In the genomic region with DNA sequence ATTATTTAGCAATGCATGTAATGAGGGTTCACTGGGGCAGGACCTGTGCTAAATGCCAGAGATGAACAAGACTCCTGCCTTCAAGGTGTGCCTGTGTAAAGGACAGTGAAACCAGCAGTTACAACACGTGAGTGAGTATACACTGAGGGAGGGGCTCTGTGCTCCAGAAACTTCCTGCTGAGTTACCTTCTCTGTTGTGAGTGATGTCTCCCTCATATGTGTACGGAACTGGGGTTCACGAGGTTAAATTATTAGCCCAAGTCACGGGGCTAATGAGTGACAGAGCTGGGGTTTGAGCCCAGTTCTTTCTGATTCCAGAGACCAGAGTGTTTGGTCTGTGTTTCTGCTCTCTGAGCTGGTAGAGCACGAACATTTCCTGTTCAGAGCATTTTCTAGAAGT, we compare ENCODE assay signal across 10 mouse cellular contexts.
DNase-seq lines count a peak whose midpoint lies in the region; ATAC-seq and TF ChIP-seq lines count a peak whose summit lies in the region.
"Had no signal": no experiment of that assay in that cellular context is flagged by ENCODE, and none has a peak within 500 bp of the region (broad histone marks: within the 10 kb centered on the region; RNA-seq: fewer than 3 reads in every experiment).

No protein-coding gene starts in this region.

- peaks cover 41% of the 10 kb centered on the region for H3K4me1 ChIP-seq in heart, embryonic 13.5 days
- peaks cover 18% of the 10 kb centered on the region for H3K4me1 ChIP-seq in intestine, postnatal 0 days (replicated peaks; ENCODE audit: control insufficient read depth, insufficient read depth, low read length)

- DNase-seq in heart, adult 8-10 months (ENCODE audit: low spot score): no peak
- DNase-seq in CD4-positive, CD25-positive, alpha-beta regulatory T cell, adult 2 months (ENCODE audit: low read depth, low spot score): peak; percentile 65
- DNase-seq in naive thymus-derived CD4-positive, alpha-beta T cell, adult 2 months (ENCODE audit: low read depth): peak; percentile 70
- DNase-seq in urinary bladder, postnatal 10 days (ENCODE audit: low spot score): no peak
- no peak for DNase-seq in adrenal gland, adult (ENCODE audit: inconsistent age in 2 of 2, low spot score in 1 of 2)
- no peak for DNase-seq in gastrocnemius, postnatal 10 days

- no peaks in the 10 kb centered on the region for H3K36me3 ChIP-seq in heart, embryonic 13.5 days
- H3K36me3 ChIP-seq in intestine, postnatal 0 days (ENCODE audit: control insufficient read depth, insufficient read depth): no peaks in the 10 kb centered on the region
- H3K36me3 ChIP-seq: lung, embryonic 15.5 days had no signal

- ATAC-seq in heart, embryonic 13.5 days (ENCODE audit: extremely low read depth, insufficient number of reproducible peaks, low FRiP score, low TSS enrichment): no peak
- ATAC-seq in intestine, postnatal 0 days: peak; percentile 75

- H3K9ac ChIP-seq in heart, embryonic 13.5 days: no peak overlapping the region
- no peak overlapping the region for H3K9ac ChIP-seq in intestine, postnatal 0 days (ENCODE audit: low read depth, low read length)
- H3K9ac ChIP-seq: lung, embryonic 15.5 days had no signal

- H3K4me3 ChIP-seq in heart, embryonic 13.5 days: no peak overlapping the region
- no peak overlapping the region for H3K4me3 ChIP-seq in intestine, postnatal 0 days (ENCODE audit: low read depth, low read length)
- H3K4me3 ChIP-seq: layer of hippocampus, adult 2 months; lung, embryonic 15.5 days had no signal

- H3K27me3 ChIP-seq in heart, embryonic 13.5 days (replicated peaks): no peaks in the 10 kb centered on the region
- no peaks in the 10 kb centered on the region for H3K27me3 ChIP-seq in intestine, postnatal 0 days (replicated peaks; ENCODE audit: control insufficient read depth, insufficient read depth, low read length)
- H3K27me3 ChIP-seq: lung, embryonic 15.5 days had no signal

- no peak overlapping the region for H3K27ac ChIP-seq in heart, embryonic 13.5 days (replicated peaks)
- peak overlapping the region; percentile 70 for H3K27ac ChIP-seq in intestine, postnatal 0 days (ENCODE audit: low read depth, low read length)
- H3K27ac ChIP-seq: layer of hippocampus, adult 2 months had no signal

- peak overlapping the region; percentile 61; the same call in 1 of the 2 replicates for H3K4me2 ChIP-seq in heart, embryonic 13.5 days
- H3K4me2 ChIP-seq in intestine, postnatal 0 days (replicated peaks; ENCODE audit: low read depth): peak overlapping the region; percentile 42

- TF ChIP-seq CTCF in intestine, postnatal 0 days (IDR thresholded peaks at IDR 0.05; ENCODE audit: low read depth): no peak

- no peaks in the 10 kb centered on the region for H3K9me3 ChIP-seq in heart, embryonic 13.5 days
- no peaks in the 10 kb centered on the region for H3K9me3 ChIP-seq in intestine, postnatal 0 days (ENCODE audit: control insufficient read depth)
- H3K9me3 ChIP-seq: lung, embryonic 15.5 days had no signal

- WGBS in heart, embryonic 13.5 days: 76% methylated on average over 5 of the region's 5 CpGs
- WGBS in intestine, postnatal 0 days: 32% methylated on average over 5 of the region's 5 CpGs

Comparison
In these comparisons a context has a peak if more than half of its experiments do, and no peak if none do; other contexts are left out.
1. DNase-seq: peak in CD4-positive, CD25-positive, alpha-beta regulatory T cell, adult 2 months (single experiment) and naive thymus-derived CD4-positive, alpha-beta T cell, adult 2 months (single experiment); none in heart, adult 8-10 months (single experiment), urinary bladder, postnatal 10 days (single experiment), adrenal gland, adult (0 of 2) and gastrocnemius, postnatal 10 days (single experiment).